Mouse (Mus musculus) liver, embryonic 14 days (tissue): ENCODE measurements around the gene Slc24a2. TPM values are rescaled to one million over a fixed set of nuclear protein-coding genes. Genes with fewer than 3 reads are reported as not detected.

Experiments
- polyA plus RNA-seq: library from polyadenylated mRNA; depleted of rRNA; stranded (reverse); fragments of >200 nt; gene quantifications from 2 replicates; pipeline ENCODE4 v1.2.3, GENCODE M21; 2012; rRNA removed

Slc24a2 gene
- 0.01 TPM in 2 replicates for polyA plus RNA-seq

GRCm38 (mm10) chr4:87229960-87230551 lies at the start of gene Slc24a2:
TSS of gene Slc24a2 (minus strand) at chr4:87230477.

